Mouse (Mus musculus) brain, adult 2 months (tissue): ENCODE results near the gene Rpain.

Experiments
- DNase-seq: peaks from one replicate; pipeline ENCODE4 v3.0.0; 2011; ENCODE audit warnings: low read depth, low spot score

The Rpain gene

GRCm38 (mm10) chr11:70982557-70983228, 12.7 kb downstream of the Rpain start, which contains the start of gene C1qbp:
TSS of gene C1qbp (minus strand) at chr11:70983026.
- DNase-seq, result peak; percentile 97

- DNase-seq, result peak; percentile 65
Observed at GRCm38 (mm10) chr11:71001167-71001566, 31.2 kb downstream of the Rpain start.

GRCm38 (mm10) chr11:71003611-71004315, 33.8 kb downstream of the Rpain start:
- DNase-seq, result peak; percentile 31

GRCm38 (mm10) chr11:71004316-71004773, 34.3 kb downstream of the Rpain start, which contains the start of gene Dhx33:
TSS of gene Dhx33 (minus strand) at chr11:71004437.
- peak; percentile 100 for DNase-seq

GRCm38 (mm10) chr11:71005046-71005445, 35.0 kb downstream of the Rpain start:
- DNase-seq, result peak; percentile 31

- no peak for DNase-seq
Observed at GRCm38 (mm10) chr11:71007026-71007425, 37.0 kb downstream of the Rpain start.

- no peak for DNase-seq
Observed at GRCm38 (mm10) chr11:71007831-71008230, 37.8 kb downstream of the Rpain start.

- DNase-seq, result no peak
Observed at GRCm38 (mm10) chr11:71008321-71008720, 38.3 kb downstream of the Rpain start.

- DNase-seq, result no peak
Observed at GRCm38 (mm10) chr11:71012743-71013142, 42.7 kb downstream of the Rpain start.

GRCm38 (mm10) chr11:71017051-71017450, 47.0 kb downstream of the Rpain start:
- DNase-seq, result no peak

- DNase-seq, result no peak
Observed at GRCm38 (mm10) chr11:71018416-71019200, 48.6 kb downstream of the Rpain start.

- peak; percentile 100 for DNase-seq
Observed at GRCm38 (mm10) chr11:71019201-71020068, 49.4 kb downstream of the Rpain start, which contains the start of the genes Mis12 and Derl2. TSS of gene Mis12 (plus strand) at chr11:71019611. TSS of gene Derl2 (minus strand) at chr11:71019841.
